Mouse (Mus musculus): ENCODE results near the gene Olfr855. TPM values are rescaled to one million over a fixed set of nuclear protein-coding genes. Genes with fewer than 3 reads are reported as not detected.
A peak's percentile ranks its signal among the peaks of the same experiment; 100 is the strongest.

The Olfr855 gene
- total RNA-seq (2014; rRNA removed) (not detected in 2 replicates), polyA plus RNA-seq (2015; fragmentation: Nextera tagmentation; extraction: Ambion mirVana) (not detected in 2 replicates)

- no peaks in the 10 kb centered on the region for H3K27me3 ChIP-seq (ENCODE audit: insufficient read depth, low read length)
- no peak for TF ChIP-seq CTCF (IDR thresholded peaks at IDR 0.05)
- no peaks in the 10 kb centered on the region for H3K4me1 ChIP-seq (ENCODE audit: insufficient read depth, low read length)
- no peak within 1 kb of the TSS for H3K27ac ChIP-seq (ENCODE audit: low read depth, low read length)
- 0 out of 2 replicates have a peak, but pooled peaks cover 15% of the 10 kb centered on the region for H3K9me3 ChIP-seq (ENCODE audit: low read length)
- no peak within 1 kb of the TSS for H3K9ac ChIP-seq (replicated peaks; ENCODE audit: low read length, poor library complexity, severe bottlenecking)
- H3K4me3 ChIP-seq (ENCODE audit: low read depth, low read length), result no peak within 1 kb of the TSS
- H3K36me3 ChIP-seq (ENCODE audit: insufficient read depth, low read length), result no peaks in the 10 kb centered on the region
- no peak within 1 kb of the TSS for H3K4me2 ChIP-seq (ENCODE audit: low read depth, low read length, poor library complexity, severe bottlenecking)
- DNase-seq (ENCODE audit: low spot score) (no peak), ATAC-seq (ENCODE audit: low FRiP score) (no peak)
These were observed at the start of gene Olfr855 for GRCm38 (mm10) chr9:19582317-19582716. TSS of gene Olfr855 (plus strand) at chr9:19582617.

- Histone ChIP-seq H3K9me3 (ENCODE audit: low read length) (peaks cover 12% of the 10 kb centered on the region; the same call in 1 of the 2 replicates), H3K4me3 (ENCODE audit: low read depth, low read length) (no peak within 1 kb of the TSS), H3K27me3 (ENCODE audit: insufficient read depth, low read length) (no peaks in the 10 kb centered on the region), H3K36me3 (ENCODE audit: insufficient read depth, low read length) (no peaks in the 10 kb centered on the region), H3K27ac (ENCODE audit: low read depth, low read length) (no peak within 1 kb of the TSS), H3K4me2 (ENCODE audit: low read depth, low read length, poor library complexity, severe bottlenecking) (no peak within 1 kb of the TSS), H3K4me1 (ENCODE audit: insufficient read depth, low read length) (no peaks in the 10 kb centered on the region), H3K9ac (replicated peaks; ENCODE audit: low read length, poor library complexity, severe bottlenecking) (no peak within 1 kb of the TSS)
- no peak for DNase-seq (ENCODE audit: low spot score)
- ATAC-seq (ENCODE audit: low FRiP score), result no peak
- TF ChIP-seq CTCF (IDR thresholded peaks at IDR 0.05), result no peak
- 67% methylated on average over 1 of the region's 1 CpGs for WGBS
These were observed 41.4 kb upstream of the Olfr855 start, which contains the start of gene Olfr853 for GRCm38 (mm10) chr9:19540976-19541375. TSS of gene Olfr853 (minus strand) at chr9:19541076.

- H3K27me3 ChIP-seq (ENCODE audit: insufficient read depth, low read length), result no peaks in the 10 kb centered on the region
- 0 out of 2 replicates have a peak, but pooled peaks cover 7% of the 10 kb centered on the region for H3K9me3 ChIP-seq (ENCODE audit: low read length)
- ATAC-seq (ENCODE audit: low FRiP score), result no peak
- no peak for DNase-seq (ENCODE audit: low spot score)
- H3K36me3 ChIP-seq (ENCODE audit: insufficient read depth, low read length), result no peaks in the 10 kb centered on the region
- no peak within 1 kb of the TSS for H3K4me3 ChIP-seq (ENCODE audit: low read depth, low read length)
- H3K4me1 ChIP-seq (ENCODE audit: insufficient read depth, low read length), result no peaks in the 10 kb centered on the region
- 63% methylated on average over 1 of the region's 1 CpGs for WGBS
- H3K27ac ChIP-seq (ENCODE audit: low read depth, low read length), result no peak within 1 kb of the TSS
- TF ChIP-seq CTCF (IDR thresholded peaks at IDR 0.05), result no peak
- no peak within 1 kb of the TSS for H3K9ac ChIP-seq (replicated peaks; ENCODE audit: low read length, poor library complexity, severe bottlenecking)
- no peak within 1 kb of the TSS for H3K4me2 ChIP-seq (ENCODE audit: low read depth, low read length, poor library complexity, severe bottlenecking)
These were observed 15.1 kb upstream of the Olfr855 start, which contains the start of gene Olfr854 for GRCm38 (mm10) chr9:19567282-19567681. TSS of gene Olfr854 (minus strand) at chr9:19567382.

DNA sequence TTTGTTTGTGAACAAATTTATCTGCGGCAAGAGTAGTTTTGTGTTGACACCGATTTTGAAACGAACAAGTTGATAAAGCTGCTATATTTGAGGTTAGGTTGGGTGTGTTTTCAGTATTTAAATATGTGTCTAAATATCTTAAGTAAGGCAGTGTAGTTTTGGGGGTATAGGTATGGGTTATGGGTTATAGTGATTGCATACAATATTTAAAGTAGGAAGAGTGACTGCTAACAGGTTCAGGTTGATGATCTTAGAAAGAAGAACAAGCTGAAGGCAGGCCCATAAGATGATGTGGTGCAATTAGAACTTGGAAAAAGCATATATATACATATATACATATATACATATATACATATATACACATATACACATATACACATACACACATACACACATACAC, 38.9 kb downstream of the Olfr855 start:
- Histone ChIP-seq H3K27me3 (ENCODE audit: insufficient read depth, low read length) (no peaks in the 10 kb centered on the region), H3K4me3 (ENCODE audit: low read depth, low read length) (no peak overlapping the region), H3K4me1 (ENCODE audit: insufficient read depth, low read length) (no peaks in the 10 kb centered on the region), H3K27ac (ENCODE audit: low read depth, low read length) (no peak overlapping the region), H3K9me3 (ENCODE audit: low read length) (no peaks in the 10 kb centered on the region), H3K36me3 (ENCODE audit: insufficient read depth, low read length) (no peaks in the 10 kb centered on the region; the same call in 1 of the 2 replicates), H3K4me2 (ENCODE audit: low read depth, low read length, poor library complexity, severe bottlenecking) (peak overlapping the region; percentile 15; the same call in 1 of the 2 replicates), H3K9ac (replicated peaks; ENCODE audit: low read length, poor library complexity, severe bottlenecking) (no peak overlapping the region)
- no peak for DNase-seq (ENCODE audit: low spot score)
- ATAC-seq (ENCODE audit: low FRiP score), result no peak
- no peak for TF ChIP-seq CTCF (IDR thresholded peaks at IDR 0.05)
- WGBS, result 98% methylated on average over 3 of the region's 3 CpGs

- peak within 1 kb of the TSS; percentile 76 for H3K27ac ChIP-seq (ENCODE audit: low read depth, low read length)
- 2% methylated on average over 35 of the region's 35 CpGs for WGBS
- DNase-seq (ENCODE audit: low spot score) (peak; percentile 100), ATAC-seq (ENCODE audit: low FRiP score) (peak; percentile 99)
- H3K4me2 ChIP-seq (ENCODE audit: low read depth, low read length, poor library complexity, severe bottlenecking), result peak within 1 kb of the TSS; percentile 48
- H3K36me3 ChIP-seq (ENCODE audit: insufficient read depth, low read length), result no peaks in the 10 kb centered on the region; the same call in 1 of the 2 replicates
- H3K4me3 ChIP-seq (ENCODE audit: low read depth, low read length), result peak within 1 kb of the TSS; percentile 58
- H3K27me3 ChIP-seq (ENCODE audit: insufficient read depth, low read length), result no peaks in the 10 kb centered on the region
- no peaks in the 10 kb centered on the region for H3K4me1 ChIP-seq (ENCODE audit: insufficient read depth, low read length)
- H3K9me3 ChIP-seq (ENCODE audit: low read length), result no peaks in the 10 kb centered on the region
- H3K9ac ChIP-seq (replicated peaks; ENCODE audit: low read length, poor library complexity, severe bottlenecking), result peak within 1 kb of the TSS; percentile 62
- no peak for TF ChIP-seq CTCF (IDR thresholded peaks at IDR 0.05)
These were observed 39.7 kb downstream of the Olfr855 start, which contains the start of gene Zfp317 for GRCm38 (mm10) chr9:19621843-19622822. TSS of gene Zfp317 (plus strand) at chr9:19622102.

- H3K36me3 ChIP-seq (ENCODE audit: insufficient read depth, low read length), result peaks cover 5% of the 10 kb centered on the region; the same call in 1 of the 2 replicates
- no peak for TF ChIP-seq CTCF (IDR thresholded peaks at IDR 0.05)
- H3K4me1 ChIP-seq (ENCODE audit: insufficient read depth, low read length), result no peaks in the 10 kb centered on the region
- no peaks in the 10 kb centered on the region for H3K9me3 ChIP-seq (ENCODE audit: low read length)
- no peak overlapping the region for H3K27ac ChIP-seq (ENCODE audit: low read depth, low read length)
- H3K4me3 ChIP-seq (ENCODE audit: low read depth, low read length), result no peak overlapping the region
- no peak for DNase-seq (ENCODE audit: low spot score)
- H3K27me3 ChIP-seq (ENCODE audit: insufficient read depth, low read length), result no peaks in the 10 kb centered on the region
- H3K9ac ChIP-seq (replicated peaks; ENCODE audit: low read length, poor library complexity, severe bottlenecking), result no peak overlapping the region
- H3K4me2 ChIP-seq (ENCODE audit: low read depth, low read length, poor library complexity, severe bottlenecking), result no peak overlapping the region
- no peak for ATAC-seq (ENCODE audit: low FRiP score)
These were observed 47.2 kb downstream of the Olfr855 start for GRCm38 (mm10) chr9:19629574-19629973.

Other genes starting within 250 kb of the Olfr855 start
- gene Olfr845, start 246.2 kb upstream of the Olfr855 start, total RNA-seq (2014; rRNA removed), result not detected in 2 replicates
- not detected in 2 replicates for gene Olfr845, start 246.2 kb upstream of the Olfr855 start, polyA plus RNA-seq (2015; fragmentation: Nextera tagmentation; extraction: Ambion mirVana)
- gene Olfr846, start 218.6 kb upstream of the Olfr855 start, total RNA-seq (2014; rRNA removed), result not detected in 2 replicates
- not detected in 2 replicates for gene Olfr846, start 218.6 kb upstream of the Olfr855 start, polyA plus RNA-seq (2015; fragmentation: Nextera tagmentation; extraction: Ambion mirVana)
- not detected in 2 replicates for gene Olfr847, start 203.9 kb upstream of the Olfr855 start, total RNA-seq (2014; rRNA removed)
- not detected in 2 replicates for gene Olfr847, start 203.9 kb upstream of the Olfr855 start, polyA plus RNA-seq (2015; fragmentation: Nextera tagmentation; extraction: Ambion mirVana)
- gene Olfr849, start 142.4 kb upstream of the Olfr855 start, total RNA-seq (2014; rRNA removed), result not detected in 2 replicates
- not detected in 2 replicates for gene Olfr849, start 142.4 kb upstream of the Olfr855 start, polyA plus RNA-seq (2015; fragmentation: Nextera tagmentation; extraction: Ambion mirVana)
- gene Olfr850, start 104.4 kb upstream of the Olfr855 start, total RNA-seq (2014; rRNA removed), result not detected in 2 replicates
- gene Olfr850, start 104.4 kb upstream of the Olfr855 start, polyA plus RNA-seq (2015; fragmentation: Nextera tagmentation; extraction: Ambion mirVana), result not detected in 2 replicates
- not detected in 2 replicates for gene Olfr851, start 89.3 kb upstream of the Olfr855 start, total RNA-seq (2014; rRNA removed)
- not detected in 2 replicates for gene Olfr851, start 89.3 kb upstream of the Olfr855 start, polyA plus RNA-seq (2015; fragmentation: Nextera tagmentation; extraction: Ambion mirVana)
- not detected in 2 replicates for gene Olfr853, start 41.5 kb upstream of the Olfr855 start, total RNA-seq (2014; rRNA removed)
- not detected in 2 replicates for gene Olfr853, start 41.5 kb upstream of the Olfr855 start, polyA plus RNA-seq (2015; fragmentation: Nextera tagmentation; extraction: Ambion mirVana)
- not detected in 2 replicates for gene Olfr854, start 15.2 kb upstream of the Olfr855 start, total RNA-seq (2014; rRNA removed)
- not detected in 2 replicates for gene Olfr854, start 15.2 kb upstream of the Olfr855 start, polyA plus RNA-seq (2015; fragmentation: Nextera tagmentation; extraction: Ambion mirVana)
- 40.3 and 54.4 TPM in 2 replicates for gene Zfp317, start 39.5 kb downstream of the Olfr855 start, total RNA-seq (2014; rRNA removed)
- gene Zfp317, start 39.5 kb downstream of the Olfr855 start, polyA plus RNA-seq (2015; fragmentation: Nextera tagmentation; extraction: Ambion mirVana), result 22.1 and 22.9 TPM in 2 replicates
- not detected in 2 replicates for gene Olfr857, start 126.8 kb downstream of the Olfr855 start, total RNA-seq (2014; rRNA removed)
- gene Olfr857, start 126.8 kb downstream of the Olfr855 start, polyA plus RNA-seq (2015; fragmentation: Nextera tagmentation; extraction: Ambion mirVana), result not detected in 2 replicates
- gene Olfr58, start 197.7 kb downstream of the Olfr855 start, total RNA-seq (2014; rRNA removed), result not detected in 2 replicates
- gene Olfr58, start 197.7 kb downstream of the Olfr855 start, polyA plus RNA-seq (2015; fragmentation: Nextera tagmentation; extraction: Ambion mirVana), result not detected in 2 replicates
- 0.11 TPM in 1 of 2 replicates, not detected in the other for gene Olfr859, start 222.3 kb downstream of the Olfr855 start, total RNA-seq (2014; rRNA removed)
- gene Olfr859, start 222.3 kb downstream of the Olfr855 start, polyA plus RNA-seq (2015; fragmentation: Nextera tagmentation; extraction: Ambion mirVana), result not detected in 2 replicates

Data from midbrain, postnatal 0 days (tissue).